In genomic region chr13:24803196-24803595, GRCm38 (mm10) we compare ENCODE assay signal across 8 mouse cellular contexts. TPM values are rescaled to one million over a fixed set of nuclear protein-coding genes. Genes with fewer than 3 reads are reported as not detected.
A peak's percentile ranks its signal among the peaks of the same experiment; 100 is the strongest.
DNase-seq lines count a peak whose midpoint lies in the region; ATAC-seq and TF ChIP-seq lines count a peak whose summit lies in the region.

No protein-coding gene starts in this region.

- peaks cover 13% of the 10 kb centered on the region; the same call in 1 of the 2 replicates for H3K4me1 ChIP-seq in heart, embryonic 10.5 days
- H3K4me1 ChIP-seq in forebrain, embryonic 13.5 days, result peaks cover 33% of the 10 kb centered on the region
- peaks cover 35% of the 10 kb centered on the region for H3K4me1 ChIP-seq in liver, embryonic 13.5 days (replicated peaks)

- no peak overlapping the region for H3K27ac ChIP-seq in heart, embryonic 10.5 days
- no peak overlapping the region for H3K27ac ChIP-seq in forebrain, embryonic 13.5 days
- peak overlapping the region; percentile 100 for H3K27ac ChIP-seq in liver, embryonic 13.5 days

- H3K36me3 ChIP-seq in heart, embryonic 10.5 days, result peaks cover 31% of the 10 kb centered on the region
- H3K36me3 ChIP-seq in C2C12 (ENCODE audit: control insufficient read depth, insufficient read depth), result peaks cover 53% of the 10 kb centered on the region
- H3K36me3 ChIP-seq in forebrain, embryonic 13.5 days (ENCODE audit: poor library complexity, severe bottlenecking), result peaks cover 24% of the 10 kb centered on the region
- peaks cover 35% of the 10 kb centered on the region for H3K36me3 ChIP-seq in liver, embryonic 13.5 days

- peaks cover 54% of the 10 kb centered on the region for H3K79me3 ChIP-seq in C2C12 (ENCODE audit: low read depth)

- peak overlapping the region; percentile 93 for H3K9ac ChIP-seq in forebrain, embryonic 13.5 days
- H3K9ac ChIP-seq in liver, embryonic 13.5 days, result peak overlapping the region; percentile 99

- H3ac ChIP-seq in C2C12 (ENCODE audit: control insufficient read depth, insufficient read length, low read depth), result no peak overlapping the region

- DNase-seq in heart, embryonic 10.5 days (ENCODE audit: low spot score), result no peak
- no peak for DNase-seq in heart, adult 18-20 months
- DNase-seq in liver, embryonic 13.5 days, result no peak
- no peak for DNase-seq in thymus, postnatal 36 days
- DNase-seq in layer of hippocampus, postnatal 14 days (ENCODE audit: low spot score in 2 of 2), result no peak

- H3K4me3 ChIP-seq in heart, embryonic 10.5 days, result peak overlapping the region; percentile 100
- H3K4me3 ChIP-seq in C2C12 (ENCODE audit: insufficient read depth, poor library complexity, severe bottlenecking), result peak overlapping the region; percentile 94
- peak overlapping the region; percentile 76 for H3K4me3 ChIP-seq in forebrain, embryonic 13.5 days
- H3K4me3 ChIP-seq in liver, embryonic 13.5 days (replicated peaks), result peak overlapping the region; percentile 98

- H3K4me2 ChIP-seq in forebrain, embryonic 13.5 days, result peak overlapping the region; percentile 83
- H3K4me2 ChIP-seq in liver, embryonic 13.5 days, result peak overlapping the region; percentile 91

- peaks cover 70% of the 10 kb centered on the region for H3K79me2 ChIP-seq in C2C12 (ENCODE audit: control insufficient read depth, insufficient read depth)

- no peaks in the 10 kb centered on the region for H3K27me3 ChIP-seq in heart, embryonic 10.5 days (ENCODE audit: insufficient read depth, poor library complexity, severe bottlenecking)
- H3K27me3 ChIP-seq in C2C12 (ENCODE audit: control insufficient read depth, insufficient read depth, insufficient read length), result no peaks in the 10 kb centered on the region
- no peaks in the 10 kb centered on the region for H3K27me3 ChIP-seq in forebrain, embryonic 13.5 days
- H3K27me3 ChIP-seq in liver, embryonic 13.5 days, result no peaks in the 10 kb centered on the region

- TF ChIP-seq CTCF in C2C12 (IDR thresholded peaks at IDR 0.05; ENCODE audit: control insufficient read depth, insufficient read depth, insufficient read length), result no peak

- ATAC-seq in forebrain, embryonic 13.5 days, result no peak
- no peak for ATAC-seq in liver, embryonic 13.5 days (ENCODE audit: low read depth)
- no peak for ATAC-seq in frontal cortex, adult (ENCODE audit: low TSS enrichment)

- 38% methylated on average over 2 of the region's 2 CpGs for WGBS in heart, embryonic 10.5 days
- WGBS in forebrain, embryonic 13.5 days, result 16% methylated on average over 2 of the region's 2 CpGs
- 8% methylated on average over 2 of the region's 2 CpGs for WGBS in liver, embryonic 13.5 days (ENCODE audit: insufficient replicate concordance)

- H3K9me3 ChIP-seq in heart, embryonic 10.5 days, result no peaks in the 10 kb centered on the region
- H3K9me3 ChIP-seq in forebrain, embryonic 13.5 days (replicated peaks), result no peaks in the 10 kb centered on the region
- H3K9me3 ChIP-seq in liver, embryonic 13.5 days (replicated peaks), result no peaks in the 10 kb centered on the region

TF ChIP-seq in C2C12, 6 proteins besides CTCF, POLR2A, EP300 and RAD21:
- TF ChIP-seq MAX (IDR thresholded peaks at IDR 0.05), result no peak
- no peak for TF ChIP-seq MYOD1 (IDR thresholded peaks at IDR 0.05; ENCODE audit: control insufficient read depth, insufficient read length, low read depth)
- TF ChIP-seq FOSL1 (IDR thresholded peaks at IDR 0.05; ENCODE audit: insufficient read depth, low read length, poor library complexity, severe bottlenecking), result no peak
- no peak for TF ChIP-seq USF1 (IDR thresholded peaks at IDR 0.05; ENCODE audit: low read depth)
- no peak for TF ChIP-seq CEBPB (IDR thresholded peaks at IDR 0.05; ENCODE audit: low read depth)
- TF ChIP-seq MYOG (IDR thresholded peaks at IDR 0.05; ENCODE audit: control insufficient read depth, extremely low read depth, insufficient read length), result no peak

RNA-seq across cellular contexts. Expression of gene BC005537, which starts 1.7 kb away (rescaled TPM):
- 8.0 and 10.4 TPM in 2 replicates for polyA plus RNA-seq in heart, embryonic 10.5 days (2016; fragmentation: Nextera tagmentation; extraction: Ambion mirVana)
- 100 to 1,000 TPM; 132 to 137 TPM for total RNA-seq in heart, adult 18-20 months (2021)
- 28.3 TPM for polyA plus RNA-seq in C2C12 (2012; fragmentation: generic; extraction: Trizol)
- polyA plus RNA-seq in forebrain, embryonic 13.5 days (2015; fragmentation: Nextera tagmentation; extraction: Ambion mirVana), result 27.8 and 28.4 TPM in 2 replicates
- 9.5 and 9.6 TPM in 2 replicates for polyA plus RNA-seq in liver, embryonic 13.5 days (2015; fragmentation: Nextera tagmentation; extraction: Ambion mirVana)
- 100 to 1,000 TPM; 192 to 199 TPM for total RNA-seq in layer of hippocampus, postnatal 14 days (2021)

RNA-seq across cellular contexts. Expression of gene Acot13, which starts 28.1 kb away (rescaled TPM):
- polyA plus RNA-seq in heart, embryonic 10.5 days (2016; fragmentation: Nextera tagmentation; extraction: Ambion mirVana), result 116 and 174 TPM in 2 replicates
- 100 to 1,000 TPM; 395 to 427 TPM for total RNA-seq in heart, adult 18-20 months (2021)
- 44.4 TPM for polyA plus RNA-seq in C2C12 (2012; fragmentation: generic; extraction: Trizol)
- polyA plus RNA-seq in forebrain, embryonic 13.5 days (2015; fragmentation: Nextera tagmentation; extraction: Ambion mirVana), result 63.6 and 66.5 TPM in 2 replicates
- 66.4 and 68.0 TPM in 2 replicates for polyA plus RNA-seq in liver, embryonic 13.5 days (2015; fragmentation: Nextera tagmentation; extraction: Ambion mirVana)
- total RNA-seq in layer of hippocampus, postnatal 14 days (2021), result 10 to 100 TPM; 73.0 to 83.6 TPM

RNA-seq across cellular contexts. Expression of gene Tdp2, which starts 28.3 kb away (rescaled TPM):
- polyA plus RNA-seq in heart, embryonic 10.5 days (2016; fragmentation: Nextera tagmentation; extraction: Ambion mirVana), result 39.7 and 57.2 TPM in 2 replicates
- 10 to 100 TPM; 13.1 TPM for total RNA-seq in heart, adult 18-20 months (2021)
- polyA plus RNA-seq in C2C12 (2012; fragmentation: generic; extraction: Trizol), result 10.5 TPM
- 58.3 TPM in 2 replicates for polyA plus RNA-seq in forebrain, embryonic 13.5 days (2015; fragmentation: Nextera tagmentation; extraction: Ambion mirVana)
- 29.4 and 36.7 TPM in 2 replicates for polyA plus RNA-seq in liver, embryonic 13.5 days (2015; fragmentation: Nextera tagmentation; extraction: Ambion mirVana)
- 10 to 100 TPM; 22.8 to 23.2 TPM for total RNA-seq in layer of hippocampus, postnatal 14 days (2021)

RNA-seq across cellular contexts. Expression of gene Gmnn, which starts 41.5 kb away (rescaled TPM):
- 126 and 136 TPM in 2 replicates for polyA plus RNA-seq in heart, embryonic 10.5 days (2016; fragmentation: Nextera tagmentation; extraction: Ambion mirVana)
- total RNA-seq in heart, adult 18-20 months (2021), result 10 to 100 TPM; 61.0 to 65.8 TPM
- polyA plus RNA-seq in C2C12 (2012; fragmentation: generic; extraction: Trizol), result 45.7 TPM
- 108 and 109 TPM in 2 replicates for polyA plus RNA-seq in forebrain, embryonic 13.5 days (2015; fragmentation: Nextera tagmentation; extraction: Ambion mirVana)
- 154 and 171 TPM in 2 replicates for polyA plus RNA-seq in liver, embryonic 13.5 days (2015; fragmentation: Nextera tagmentation; extraction: Ambion mirVana)
- total RNA-seq in layer of hippocampus, postnatal 14 days (2021), result 1 to 10 TPM; 2.3 to 2.4 TPM

RNA-seq across cellular contexts. Expression of gene D130043K22Rik, which starts 41.7 kb away (rescaled TPM):
- 0.14 and 0.15 TPM in 2 replicates for polyA plus RNA-seq in heart, embryonic 10.5 days (2016; fragmentation: Nextera tagmentation; extraction: Ambion mirVana)
- under 1 TPM in 1 of 2 experiments, not detected in 1; 0.05 TPM for total RNA-seq in heart, adult 18-20 months (2021)
- 0.02 TPM for polyA plus RNA-seq in C2C12 (2012; fragmentation: generic; extraction: Trizol)
- 0.96 and 1.4 TPM in 2 replicates for polyA plus RNA-seq in forebrain, embryonic 13.5 days (2015; fragmentation: Nextera tagmentation; extraction: Ambion mirVana)
- 0.13 and 0.16 TPM in 2 replicates for polyA plus RNA-seq in liver, embryonic 13.5 days (2015; fragmentation: Nextera tagmentation; extraction: Ambion mirVana)
- 10 to 100 TPM; 27.8 to 28.1 TPM for total RNA-seq in layer of hippocampus, postnatal 14 days (2021)
